Mouse (Mus musculus) adrenal gland, postnatal 36 days (tissue): ENCODE data around the gene Ubxn6. TPM values are rescaled to one million over a fixed set of nuclear protein-coding genes. Genes with fewer than 3 reads are reported as not detected.
"Not testable (repeated sequence)": the region's sequence is repeated elsewhere in the genome, so short reads cannot be mapped to it uniquely, and the experiment has no call there.

Experiments
- DNase-seq, 2 experiments: peaks; one replicate each; pipeline ENCODE4 v3.0.0; 2021; ENCODE audit warnings: mixed read lengths in 1 of 2
- total RNA-seq, 2 experiments: library from RNA; stranded (reverse); gene quantifications; 2 replicates each; pipeline ENCODE4 v1.2.3; 2021

Gene Ubxn6
- total RNA-seq, 2 experiments from 2014 or later = 73.3 to 86.1 TPM

DNA sequence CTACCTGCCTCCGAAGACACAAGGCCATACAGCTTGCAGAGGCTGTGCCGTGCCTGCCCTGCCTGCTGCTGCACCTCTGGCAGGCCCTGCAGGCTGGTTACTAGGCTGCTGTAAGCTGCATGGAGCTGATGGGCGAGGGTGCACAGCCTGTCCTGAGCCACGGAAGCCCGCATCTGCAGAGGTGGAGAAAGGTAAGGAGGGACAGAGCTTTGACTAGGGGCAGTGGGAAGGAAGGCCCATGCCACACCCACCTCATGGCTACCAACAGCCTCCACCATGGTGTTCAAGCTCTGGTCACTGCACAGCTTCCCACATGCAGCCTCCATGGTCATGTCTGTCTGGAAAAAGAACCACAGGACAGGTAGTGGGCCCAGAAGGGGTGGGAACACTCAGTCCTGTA is 27.3 kb upstream of the Ubxn6 start:
- DNase-seq = no peak

DNA sequence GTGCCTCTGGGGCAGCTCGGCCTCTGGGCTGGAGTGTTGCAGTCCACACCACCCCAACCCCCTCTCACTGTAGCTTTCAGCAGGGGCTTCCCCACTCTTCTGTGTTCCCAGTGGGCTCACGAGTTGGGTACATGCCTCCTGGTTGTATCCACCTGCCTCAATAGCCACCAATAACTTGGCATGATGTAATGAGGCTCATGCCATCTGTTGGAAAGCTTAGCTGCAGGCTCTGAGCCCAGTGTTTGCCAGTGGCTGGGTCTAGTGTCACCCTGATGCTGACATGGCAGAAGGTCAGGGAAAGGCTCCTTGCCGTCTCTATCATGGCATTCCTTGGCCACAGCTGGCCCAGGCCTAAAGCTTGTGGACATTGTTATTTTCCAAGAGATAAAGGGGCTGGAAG is 26.0 kb upstream of the Ubxn6 start:
- no peak for DNase-seq

DNA sequence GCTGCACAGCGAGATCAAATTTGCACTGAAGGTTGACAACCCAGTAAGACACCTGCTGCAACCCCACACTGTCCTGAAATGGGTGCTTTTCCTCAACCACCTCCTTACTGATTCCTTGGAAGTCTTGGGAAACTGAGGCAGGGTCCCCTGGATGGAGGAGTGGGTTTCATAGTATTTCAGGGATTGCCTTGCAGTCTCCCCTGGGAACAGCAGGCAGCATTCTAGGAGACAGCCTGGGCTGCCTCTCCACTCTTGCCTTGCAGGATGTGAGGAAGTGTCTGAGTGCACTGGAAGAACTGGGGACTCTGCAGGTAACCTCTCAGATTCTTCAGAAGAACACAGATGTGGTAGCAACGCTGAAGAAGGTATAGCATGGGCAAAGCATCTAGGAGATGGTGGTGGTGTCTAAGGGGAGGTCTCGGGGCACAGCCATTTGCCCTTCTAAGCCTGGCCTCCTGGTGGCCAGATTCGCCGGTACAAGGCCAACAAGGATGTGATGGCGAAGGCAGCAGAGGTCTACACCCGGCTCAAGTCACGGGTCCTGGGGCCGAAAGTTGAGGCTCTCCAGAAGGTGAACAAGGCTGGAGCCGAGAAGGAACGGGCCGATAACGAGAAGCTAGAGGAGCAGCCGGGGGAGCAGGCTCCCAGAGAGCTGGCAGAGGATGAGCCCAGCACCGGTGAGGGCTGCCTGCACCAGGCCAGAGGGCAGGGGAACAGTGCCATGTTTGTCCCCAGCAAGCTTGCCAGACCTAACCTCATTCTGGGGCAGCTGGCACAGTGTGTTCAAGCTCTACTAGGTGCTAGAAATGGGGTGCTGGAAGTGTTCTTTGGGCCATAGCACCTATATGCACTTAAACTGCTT is 24.1 kb upstream of the Ubxn6 start:
- no peak for DNase-seq

DNA sequence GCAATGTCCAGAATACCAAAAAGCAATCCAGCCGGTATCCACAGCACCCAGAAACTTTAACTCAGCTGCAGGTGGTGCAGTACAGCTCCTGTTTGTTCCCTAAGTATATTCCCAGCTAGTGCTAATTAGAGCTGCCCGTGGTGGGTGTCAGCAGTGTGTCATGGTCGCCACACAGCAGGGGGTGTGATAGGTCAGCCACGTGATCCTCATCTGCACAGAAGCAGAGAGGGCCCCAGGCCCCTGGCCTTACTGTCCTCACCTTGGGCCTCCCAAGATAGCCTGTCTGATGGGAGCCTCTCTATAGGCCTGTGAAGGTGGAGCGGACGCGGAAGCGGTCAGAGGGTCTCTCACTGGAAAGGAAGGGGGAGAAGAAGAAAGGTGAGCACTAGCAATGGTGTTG is 23.4 kb upstream of the Ubxn6 start:
- DNase-seq = no peak

DNA sequence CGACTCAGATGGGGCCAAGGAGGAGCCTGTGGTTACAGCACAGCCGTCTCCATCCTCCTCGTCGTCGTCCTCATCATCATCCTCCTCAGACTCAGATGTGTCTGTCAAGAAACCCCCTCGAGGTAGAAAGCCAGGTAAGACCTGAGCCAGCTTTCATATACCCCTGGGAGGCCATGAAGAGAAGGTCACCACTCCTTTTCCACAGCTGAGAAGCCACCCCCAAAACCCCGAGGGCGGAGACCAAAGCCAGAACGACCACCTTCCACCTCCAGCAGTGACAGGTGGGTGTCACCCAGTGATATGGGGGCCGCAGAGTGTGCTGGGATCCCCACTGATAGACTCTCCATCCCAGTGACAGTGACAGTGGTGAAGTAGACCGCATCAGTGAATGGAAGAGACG is 22.1 kb upstream of the Ubxn6 start:
- DNase-seq = no peak

DNA sequence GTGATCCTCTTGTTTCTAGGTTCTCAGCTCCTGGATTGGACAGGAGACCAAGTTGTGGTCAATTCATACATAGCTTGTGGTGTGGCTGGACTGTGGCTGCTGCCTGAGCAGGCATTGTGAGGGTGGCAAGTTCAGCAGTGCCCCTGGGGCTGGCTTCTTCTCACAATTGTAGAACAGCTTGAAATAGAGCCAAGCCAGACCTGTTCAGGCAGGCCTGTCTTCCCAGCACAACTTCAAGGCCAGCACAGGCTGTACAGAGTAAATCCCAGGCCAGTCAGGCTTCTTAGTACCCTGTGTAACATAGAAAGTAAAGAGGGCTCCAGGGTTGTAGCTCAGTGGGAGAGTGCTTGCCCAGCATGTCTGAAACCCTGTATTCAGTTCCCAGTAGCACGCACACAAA is 18.0 kb upstream of the Ubxn6 start:
- peak in 1 of 2 experiments; percentile 62 for DNase-seq

DNA sequence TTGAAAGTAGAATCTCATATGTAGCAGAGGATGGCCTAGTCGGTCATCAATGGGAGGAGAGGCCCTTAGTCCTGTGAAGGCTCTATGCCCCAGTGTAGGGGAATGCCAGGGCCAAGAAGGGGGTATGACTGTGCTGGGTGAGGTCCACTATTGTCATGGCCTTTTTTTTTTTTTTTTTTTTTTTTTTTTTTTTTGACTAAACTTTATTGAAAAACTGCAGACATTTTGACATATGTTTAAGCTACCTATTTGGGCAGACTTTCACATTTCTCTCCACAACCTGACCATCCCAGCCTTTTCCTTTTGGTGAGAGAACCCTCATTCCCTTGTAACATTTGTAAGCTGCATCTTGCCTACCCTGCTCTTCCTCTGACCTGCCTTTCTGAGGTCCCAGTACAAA is 17.5 kb upstream of the Ubxn6 start:
- no peak for DNase-seq

DNA sequence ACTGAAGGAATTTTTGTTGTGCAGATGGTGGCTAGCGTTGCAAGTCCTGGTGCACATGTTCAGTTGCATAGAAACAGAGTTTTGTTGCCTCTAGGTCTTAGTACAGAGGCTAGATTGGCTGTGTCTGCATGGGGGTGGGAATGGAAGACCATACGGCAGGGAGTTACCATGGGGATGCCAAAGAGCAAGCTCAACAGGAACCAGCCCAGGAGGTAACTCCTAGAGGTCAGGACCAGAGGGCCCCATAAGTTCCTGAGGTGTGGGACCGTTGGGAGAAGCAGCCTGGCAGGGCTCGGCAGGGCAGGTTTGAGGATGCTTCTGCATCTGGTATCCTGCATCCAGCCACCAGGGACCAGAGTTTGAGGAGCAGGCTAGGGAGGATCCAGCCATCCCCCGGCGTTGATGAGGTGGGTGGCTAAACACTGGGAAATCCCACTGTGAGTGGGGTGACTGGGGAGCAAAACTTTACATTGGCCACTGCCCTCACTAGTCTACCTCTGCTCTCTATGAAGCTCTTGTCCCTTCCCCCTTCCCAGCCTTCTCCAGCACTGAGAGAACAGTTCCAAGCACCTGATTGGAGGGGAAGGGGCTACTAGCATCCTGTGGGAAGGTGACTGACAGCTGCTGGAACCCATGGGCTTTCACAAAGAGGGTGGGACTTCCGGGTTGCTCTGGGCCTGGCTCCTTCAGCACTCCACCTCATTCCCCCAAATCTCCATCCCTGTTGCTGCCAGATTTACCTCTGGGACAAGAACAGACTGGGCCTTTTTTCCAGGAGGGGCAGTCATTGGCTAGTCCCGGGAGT is 6.2 kb upstream of the Ubxn6 start:
- peak in 1 of 2 experiments; percentile 29 for DNase-seq

DNA sequence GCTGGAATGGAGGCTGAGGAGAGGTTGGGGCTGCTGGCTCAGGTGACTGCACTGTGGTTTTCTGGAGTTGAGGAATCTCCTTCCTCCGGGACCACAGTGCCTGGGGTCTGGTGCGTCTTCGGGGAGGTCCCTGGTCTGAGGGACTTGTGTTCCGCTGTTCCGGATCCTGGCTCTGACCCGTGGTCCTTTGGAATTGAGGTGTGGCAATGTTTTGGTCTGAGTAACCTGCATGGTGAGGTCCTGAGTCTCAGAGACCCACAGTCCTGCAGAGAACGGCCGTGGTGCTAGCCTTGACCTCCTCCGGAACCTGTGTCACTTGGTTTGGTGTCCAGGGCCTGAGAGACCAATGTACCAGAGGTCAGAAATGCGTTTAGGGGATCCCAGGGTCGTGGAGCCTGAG is 5.1 kb upstream of the Ubxn6 start:
- DNase-seq = peak in 1 of 2 experiments; percentile 25

DNA sequence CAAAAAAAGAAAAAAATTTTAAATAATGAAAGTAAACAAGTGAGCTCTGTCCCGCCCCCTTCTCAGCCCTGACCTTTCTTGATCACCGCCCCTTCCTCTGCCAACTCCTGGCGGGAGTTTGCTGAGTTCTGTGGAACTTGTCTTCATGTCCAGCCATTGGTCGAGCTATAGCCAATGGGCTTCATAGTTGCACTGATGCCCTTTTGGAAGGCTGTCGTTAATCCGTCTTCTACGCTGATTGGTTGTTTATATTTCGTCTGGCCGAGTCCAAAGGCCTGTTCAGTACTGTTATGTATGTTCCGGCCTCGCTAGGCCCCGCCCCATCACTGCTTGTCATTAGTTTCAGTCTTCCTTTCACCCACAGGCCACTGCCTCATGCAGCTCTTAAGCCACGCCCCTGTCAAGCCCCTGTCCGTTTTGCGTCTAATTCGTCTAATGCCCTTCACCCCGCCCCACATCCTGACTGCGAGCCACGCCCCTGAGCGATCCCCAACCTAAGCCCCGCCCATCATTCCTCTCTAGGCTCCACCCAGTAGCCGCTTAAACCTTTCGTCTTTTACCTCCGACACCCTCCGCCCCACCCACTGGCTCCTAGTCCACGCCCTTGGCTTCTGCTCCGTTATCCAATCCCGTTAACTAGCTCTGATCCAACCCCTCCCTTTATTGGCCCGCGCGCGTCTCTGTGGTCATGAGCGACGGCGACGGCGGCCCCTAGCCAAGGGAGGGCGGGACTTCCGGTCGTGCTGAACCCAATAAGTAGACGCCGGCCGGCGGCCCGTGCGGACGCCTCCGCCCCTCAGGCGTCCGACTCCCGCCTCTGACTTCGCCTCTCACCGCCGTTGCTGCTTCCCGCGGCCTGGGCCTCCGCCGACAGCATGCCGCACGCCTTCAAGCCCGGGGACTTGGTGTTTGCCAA is 4.3 kb upstream of the Ubxn6 start, which contains the start of gene Hdgfl2:
Gene Hdgfl2, plus strand, starts transcription at position 755 of the 916 bp plus-strand sequence.
- peak; percentile 99 for DNase-seq

DNA sequence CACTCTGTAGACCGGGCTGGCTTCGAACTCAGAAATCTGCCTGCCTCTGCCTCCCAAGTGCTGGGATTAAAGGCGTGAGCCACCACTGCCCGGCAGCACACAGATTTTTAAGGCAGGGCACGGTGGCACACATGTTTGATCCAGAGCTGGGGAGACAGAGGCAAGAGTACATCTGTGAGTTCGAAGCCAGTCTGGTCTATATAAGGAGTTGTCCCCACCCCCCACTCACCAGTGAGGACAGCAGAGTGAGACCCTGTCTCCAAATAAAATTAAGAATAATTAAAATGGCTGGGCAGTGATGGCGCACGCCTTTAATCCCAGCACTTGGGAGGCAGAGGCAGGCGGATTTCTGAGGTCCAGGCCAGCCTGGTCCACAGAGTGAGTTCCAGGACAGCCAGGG is 3.5 kb upstream of the Ubxn6 start:
- not testable (repeated sequence) for DNase-seq

DNA sequence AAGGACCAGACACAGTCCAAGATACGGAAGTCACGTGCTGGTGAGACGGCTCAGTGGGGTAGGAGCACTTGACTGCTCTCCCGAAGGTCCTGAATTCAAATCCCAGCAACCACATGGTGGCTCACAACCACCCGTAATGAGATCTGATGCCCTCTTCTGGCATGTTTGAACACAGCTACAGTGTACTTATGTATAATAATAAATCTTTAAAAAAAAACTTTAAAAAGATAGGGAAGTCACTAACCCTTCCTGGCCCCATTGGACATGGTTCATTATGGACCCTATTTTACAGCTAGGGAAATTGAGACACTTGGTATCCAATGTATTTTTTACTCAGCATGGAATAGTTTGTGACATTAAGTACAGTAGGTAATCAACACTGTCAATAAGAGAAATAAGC is 2.7 kb upstream of the Ubxn6 start:
- DNase-seq = no peak

DNA sequence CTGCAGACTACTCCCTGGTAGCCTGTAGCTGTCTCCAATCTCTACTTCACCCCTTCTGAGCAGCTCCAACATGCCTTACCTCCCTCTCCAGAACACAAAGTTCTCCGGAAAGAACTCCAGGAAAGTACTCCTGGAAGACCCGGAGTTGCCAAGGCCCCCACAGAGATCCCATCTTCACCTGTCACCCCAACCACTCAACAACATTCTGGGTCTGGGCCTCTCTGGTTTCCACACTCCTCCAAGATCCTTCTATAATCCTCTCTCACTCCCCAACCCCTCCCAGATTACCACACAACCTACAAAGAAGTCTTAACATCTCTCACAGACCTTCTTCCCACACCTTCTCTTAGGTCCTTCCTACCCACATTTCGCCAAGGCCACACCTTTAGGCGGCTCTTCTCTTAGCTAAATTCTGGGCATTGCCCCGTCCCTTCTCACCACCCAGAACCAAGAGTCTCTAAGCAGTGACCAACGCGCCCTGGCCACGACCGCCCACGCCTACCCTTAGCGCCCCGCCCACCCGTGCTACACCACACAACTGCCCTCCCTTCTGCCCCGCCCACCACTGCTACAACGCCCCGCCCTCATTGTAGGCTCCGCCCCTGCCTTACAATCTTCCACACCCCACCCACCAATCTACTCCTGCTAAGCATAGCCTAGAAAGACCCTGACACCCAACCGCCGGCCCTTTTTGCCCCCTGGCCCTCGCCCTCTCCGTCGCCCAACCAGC is 566 bp downstream of the Ubxn6 start:
- peak; percentile 91 to 95 for DNase-seq

DNA sequence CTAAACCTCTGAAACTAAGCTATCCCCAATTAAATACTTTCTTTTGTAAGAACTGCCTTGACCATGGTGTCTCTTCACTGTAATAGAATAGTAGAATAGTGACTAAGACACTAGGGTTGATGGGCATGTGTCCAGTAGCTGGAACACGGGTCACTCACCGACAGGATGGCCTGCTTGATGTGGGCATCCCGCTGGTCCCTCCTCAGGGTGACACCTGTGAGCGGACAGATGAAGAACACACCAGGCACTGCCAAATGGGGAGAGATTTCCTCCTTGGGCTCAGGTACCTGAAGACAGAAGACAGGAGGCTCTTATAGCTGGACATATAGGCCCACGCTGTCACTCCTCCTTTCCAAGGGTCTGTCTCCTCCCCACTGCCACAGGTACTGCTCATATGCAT is 2.6 kb downstream of the Ubxn6 start:
- DNase-seq = no peak

DNA sequence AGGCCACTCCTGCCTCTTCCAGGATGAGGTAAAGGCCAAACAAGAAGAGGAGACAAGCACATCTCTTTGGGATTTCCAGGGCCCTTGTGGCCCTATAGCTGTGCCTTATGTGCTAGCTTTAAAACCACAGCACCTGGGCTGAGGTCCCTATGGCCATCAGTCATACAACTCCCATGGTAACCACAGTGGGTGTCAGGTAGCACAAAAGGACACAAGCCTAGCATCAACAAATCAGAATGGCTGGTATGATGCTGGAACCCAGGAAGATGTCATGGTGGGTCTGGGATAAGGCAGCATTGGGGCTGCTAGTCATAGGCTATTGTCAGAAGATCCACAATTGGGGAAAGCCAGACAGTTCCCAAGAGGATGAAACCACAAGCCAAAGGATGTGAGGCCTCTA is 3.7 kb downstream of the Ubxn6 start:
- no peak for DNase-seq

DNA sequence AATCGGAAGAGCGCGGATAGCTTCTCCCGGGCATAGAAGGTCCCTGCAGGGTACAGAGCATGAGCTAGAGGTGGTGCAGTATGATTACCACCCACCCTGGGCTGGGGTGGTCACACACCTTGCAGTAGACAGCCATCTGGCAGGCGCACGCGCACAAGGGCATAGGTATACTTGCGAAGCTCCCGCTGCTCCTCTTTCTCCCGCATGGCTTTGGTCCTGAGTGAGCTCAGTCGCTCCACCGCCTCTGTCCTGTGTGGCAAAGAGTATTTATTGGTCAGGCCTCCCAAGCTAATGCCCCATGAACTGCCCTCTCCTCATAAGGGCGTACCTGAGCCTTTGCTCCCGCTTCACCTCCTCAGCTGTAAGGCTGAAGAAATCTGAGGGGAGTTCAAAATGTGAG is 5.8 kb downstream of the Ubxn6 start:
- no peak for DNase-seq

DNA sequence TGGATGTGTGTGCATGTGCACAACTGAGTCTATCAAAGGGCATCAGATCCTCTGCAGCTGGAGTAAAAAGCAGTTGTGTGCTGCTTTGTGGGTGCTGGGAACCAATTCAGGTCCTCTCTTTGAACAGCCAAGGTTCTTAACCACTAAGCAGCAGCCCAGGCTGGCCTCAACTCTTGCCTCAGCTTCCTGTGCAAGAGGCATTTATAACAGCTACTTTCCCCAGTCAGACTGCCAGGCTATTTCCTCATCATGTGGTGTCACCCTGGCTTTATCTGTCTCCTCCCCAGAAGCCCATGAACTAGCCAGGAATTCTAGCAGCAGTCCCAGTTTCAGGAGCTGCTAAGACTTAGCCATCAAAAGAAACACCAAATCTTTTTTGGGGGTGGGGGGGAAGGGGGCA is 8.4 kb downstream of the Ubxn6 start:
- no peak for DNase-seq

DNA sequence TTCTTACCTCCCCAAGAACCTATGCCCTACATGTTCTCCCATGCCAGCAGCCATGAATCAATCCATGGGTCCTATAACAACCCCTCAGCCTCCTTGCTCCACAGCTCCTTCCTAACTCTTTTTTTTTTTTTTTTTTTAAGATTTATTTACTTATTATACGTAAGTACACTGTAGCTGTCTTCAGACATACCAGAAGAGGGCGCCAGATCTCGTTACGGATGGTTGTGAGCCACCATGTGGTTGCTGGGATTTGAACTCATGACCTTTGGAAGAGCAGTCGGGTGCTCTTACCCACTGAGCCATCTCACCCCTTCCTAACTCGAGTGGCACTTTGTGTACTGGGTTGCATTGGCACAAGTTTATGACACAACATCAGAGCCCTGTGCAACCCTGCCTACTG is 9.1 kb downstream of the Ubxn6 start:
- not testable (repeated sequence) for DNase-seq

DNA sequence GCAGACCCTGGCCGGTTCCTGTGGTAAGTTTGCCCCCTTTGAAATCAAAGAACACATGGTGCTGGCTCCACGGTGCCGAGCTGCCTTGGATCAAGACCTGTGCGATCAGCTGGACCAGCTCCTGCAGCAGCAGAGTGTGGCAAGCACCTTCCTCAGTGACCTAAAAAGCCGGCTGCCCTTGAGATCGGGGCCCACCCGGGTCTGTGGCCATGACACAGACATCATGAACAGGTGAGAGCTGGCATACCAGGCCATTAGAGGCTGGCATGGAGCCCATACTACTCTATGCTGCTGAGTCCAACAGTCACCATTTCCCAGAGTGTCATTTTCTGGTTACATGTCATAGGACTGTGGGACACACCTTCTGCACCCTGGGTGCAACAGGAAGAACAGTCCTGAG is 12.7 kb downstream of the Ubxn6 start:
- no peak for DNase-seq

DNA sequence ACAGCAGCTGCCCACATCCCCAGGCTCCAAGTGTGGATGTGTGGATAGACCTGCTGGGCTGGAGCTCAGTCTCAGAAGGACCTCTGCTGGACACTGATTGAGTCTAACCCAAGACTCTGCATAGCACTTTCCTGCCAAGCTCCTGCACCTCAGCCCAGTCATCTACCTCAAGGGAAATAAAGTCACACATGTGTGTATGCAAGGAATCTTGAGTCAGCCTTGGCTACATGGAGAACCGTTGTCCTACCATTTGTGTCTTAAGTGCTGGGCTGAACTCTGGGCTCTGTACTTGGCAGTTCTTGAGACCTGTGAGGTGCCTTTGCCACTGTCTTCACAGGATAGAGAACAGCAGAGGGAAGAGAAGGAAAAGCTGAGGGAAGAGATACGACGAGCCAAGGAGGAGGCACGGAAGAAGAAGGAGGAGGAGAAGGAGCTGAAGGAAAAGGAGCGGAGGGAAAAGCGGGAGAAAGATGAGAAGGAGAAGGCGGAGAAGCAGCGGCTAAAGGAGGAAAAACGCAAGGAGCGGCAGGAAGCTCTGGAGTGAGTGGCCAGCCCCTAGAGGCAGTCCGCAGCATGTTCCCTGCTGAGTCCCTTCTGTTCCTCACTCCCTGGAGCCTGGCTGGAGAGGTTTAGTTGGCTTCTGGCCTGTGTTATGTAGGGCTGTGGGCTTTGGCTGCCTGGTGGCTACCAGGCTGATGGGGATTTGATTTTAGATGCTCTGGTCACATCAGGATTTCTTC is 17.3 kb downstream of the Ubxn6 start:
- DNase-seq = no peak
